Mouse (Mus musculus): Measurements from ENCODE around the gene Clec4a2.
"Not testable (repeated sequence)": the region's sequence is repeated elsewhere in the genome, so short reads cannot be mapped to it uniquely, and the experiment has no call there.

Clec4a2 gene

GRCm38 (mm10) chr6:123106128-123106527 is at the start of gene Clec4a2:
Gene Clec4a2, plus strand, starts transcription at chr6:123106428.
- DNase-seq (ENCODE audit: low spot score): not testable (repeated sequence)

GRCm38 (mm10) chr6:123095125-123095843 is 10.9 kb upstream of the Clec4a2 start:
- DNase-seq (ENCODE audit: low spot score): no peak

- DNase-seq (ENCODE audit: low spot score): no peak
Measured at GRCm38 (mm10) chr6:123123195-123123594, 17.0 kb downstream of the Clec4a2 start.

GRCm38 (mm10) chr6:123127173-123127572 is 20.9 kb downstream of the Clec4a2 start:
- DNase-seq (ENCODE audit: low spot score): no peak

- not testable (repeated sequence) for DNase-seq (ENCODE audit: low spot score)
Measured at GRCm38 (mm10) chr6:123137766-123138526, 31.7 kb downstream of the Clec4a2 start.

- DNase-seq (ENCODE audit: low spot score): no peak
Measured at GRCm38 (mm10) chr6:123170106-123170505, 63.9 kb downstream of the Clec4a2 start.

- DNase-seq (ENCODE audit: low spot score): no peak
Measured at GRCm38 (mm10) chr6:123171040-123171439, 64.8 kb downstream of the Clec4a2 start.

GRCm38 (mm10) chr6:123172593-123172992 is 66.4 kb downstream of the Clec4a2 start, which contains the start of gene Clec4b2:
Gene Clec4b2, plus strand, starts transcription at chr6:123172893.
- no peak for DNase-seq (ENCODE audit: low spot score)

- DNase-seq (ENCODE audit: low spot score): no peak
Measured at GRCm38 (mm10) chr6:123175549-123175948, 69.3 kb downstream of the Clec4a2 start.

GRCm38 (mm10) chr6:123184862-123185261 is 78.6 kb downstream of the Clec4a2 start:
- DNase-seq (ENCODE audit: low spot score): peak; percentile 1

All from left cerebral cortex, adult 11 months (tissue).